Mouse (Mus musculus) v-Abl transformed pro-B cells (cell line): ENCODE measurements around the gene Cfap100.

ENCODE experiments used
- in situ Hi-C, 2 experiments: fragments of 400-800 bp; cut with MboI; formaldehyde crosslinking; loops; one replicate each; pipeline ENCODE4 v1.15.1; 2025; ENCODE audit not compliant: unreplicated experiment in 2 of 2

Cfap100 gene

DNA sequence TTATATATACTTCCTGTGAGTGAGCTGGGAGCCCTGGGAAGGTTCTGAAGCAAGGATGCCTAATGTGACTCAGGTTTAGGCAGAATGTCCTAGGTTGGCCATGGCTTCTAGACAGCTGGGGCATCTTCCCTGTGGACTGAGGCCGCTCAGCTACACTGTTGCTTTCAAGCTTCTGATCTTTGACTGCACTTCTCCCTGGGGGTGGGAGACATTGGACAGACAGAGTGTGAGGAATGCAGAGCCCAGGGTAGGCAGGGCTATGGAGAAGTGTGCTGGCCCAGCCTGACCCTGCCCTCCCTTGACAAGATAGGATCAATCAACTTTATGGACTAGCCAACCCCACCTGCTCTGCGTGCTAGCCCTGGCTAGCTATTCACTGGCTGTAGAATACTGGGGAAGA is 32.6 kb upstream of the Cfap100 start:
- in situ Hi-C loops: no loop called here

DNA sequence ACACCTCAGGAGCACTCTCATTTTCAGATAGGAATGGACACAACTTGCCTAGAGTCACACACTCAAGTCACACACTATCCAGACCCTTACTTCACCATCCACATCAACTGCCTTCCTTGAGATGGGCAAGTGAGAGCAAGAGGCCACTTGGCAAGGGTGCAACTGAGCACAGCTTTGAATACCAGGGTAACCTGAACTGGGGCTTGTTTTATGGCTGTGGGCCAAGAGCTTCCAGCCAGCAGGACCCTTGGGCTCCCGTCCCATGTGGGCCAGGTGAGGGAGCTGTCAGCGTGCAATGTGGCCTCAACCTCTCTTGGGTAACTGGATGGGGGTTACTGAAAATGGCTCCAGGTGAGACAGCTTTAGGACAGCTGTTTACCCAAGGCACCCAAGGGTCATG is 28.8 kb upstream of the Cfap100 start:
- in situ Hi-C loops: no loop called here

DNA sequence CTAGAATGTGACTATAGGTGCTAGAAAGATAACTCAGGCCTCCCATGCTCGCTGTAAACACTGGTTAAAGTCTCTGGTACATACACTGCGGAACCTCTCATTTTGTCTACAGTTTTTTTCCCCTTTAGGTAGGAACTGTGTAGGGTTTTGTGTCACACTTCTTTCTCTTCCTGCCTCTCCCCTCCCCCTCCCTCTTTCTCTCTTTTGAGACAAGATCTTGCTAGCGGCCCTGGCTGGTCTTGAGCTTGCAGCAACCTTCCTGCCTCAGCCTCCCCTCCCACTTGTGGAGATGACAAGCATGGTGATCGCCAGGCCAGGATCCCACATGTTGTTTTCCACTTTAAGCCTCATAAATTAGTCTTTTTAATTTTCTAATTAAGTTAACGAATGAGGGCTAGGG is 25.2 kb upstream of the Cfap100 start:
- in situ Hi-C loops: no loop called here

DNA sequence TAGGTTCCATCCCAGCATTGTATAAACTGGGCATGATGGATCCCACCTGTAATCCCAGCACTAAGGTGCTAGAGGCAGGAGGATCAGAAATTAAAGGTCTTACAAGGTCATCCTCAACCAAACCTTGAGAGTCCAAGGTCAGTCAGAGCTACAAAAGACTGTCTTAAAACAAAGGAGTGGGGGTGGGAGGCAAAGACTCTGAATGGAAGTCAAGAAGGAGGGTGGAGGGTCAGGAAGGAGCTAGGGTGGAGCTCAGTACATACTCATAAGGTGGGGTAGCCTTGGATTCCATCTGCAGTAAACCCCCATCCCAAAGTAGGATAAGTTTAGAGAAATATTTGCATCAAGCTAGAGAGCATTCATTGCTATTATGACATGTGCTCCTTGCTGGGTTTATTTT is 24.0 kb upstream of the Cfap100 start:
- in situ Hi-C loops: no loop called here

DNA sequence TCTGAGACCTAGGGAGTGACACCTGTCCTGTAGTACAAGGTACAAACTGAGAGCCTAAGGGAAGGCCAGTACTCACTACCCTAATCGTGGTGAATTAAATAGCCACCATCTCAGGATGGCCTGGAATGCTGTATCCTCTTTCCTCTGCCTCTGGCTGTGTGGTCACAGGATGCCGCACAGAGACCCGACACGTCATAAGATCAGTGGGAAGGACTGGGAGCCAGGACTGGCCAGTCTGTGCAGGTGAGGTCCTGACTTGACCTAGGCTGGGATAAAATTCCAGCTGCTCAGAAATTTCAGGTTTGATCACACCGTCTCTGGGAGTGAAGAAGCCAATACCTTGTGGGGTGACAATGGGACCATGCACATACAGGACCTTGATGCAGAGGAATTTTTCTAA is 22.9 kb upstream of the Cfap100 start:
- in situ Hi-C loops: no loop called here

DNA sequence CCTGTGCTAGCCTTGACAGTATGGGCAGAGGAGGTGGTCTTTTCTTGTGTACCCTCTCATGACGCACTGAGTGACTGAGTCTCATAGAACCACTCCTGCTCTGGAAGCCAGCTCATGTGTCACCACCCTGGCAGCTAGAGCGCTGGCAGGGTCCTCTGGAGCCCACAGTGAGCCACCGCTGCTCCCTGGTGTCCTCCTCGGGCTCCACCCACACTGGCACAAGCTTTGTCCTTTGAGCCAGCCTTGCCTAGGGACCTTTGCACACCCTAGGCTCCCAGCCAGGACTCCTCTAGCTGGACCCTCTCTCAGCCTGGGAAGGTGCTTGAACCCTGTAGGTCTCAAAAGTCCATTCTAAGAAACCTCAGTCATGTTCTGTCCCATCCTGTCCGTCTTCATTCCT is 22.1 kb upstream of the Cfap100 start:
- in situ Hi-C loops: no loop called here

DNA sequence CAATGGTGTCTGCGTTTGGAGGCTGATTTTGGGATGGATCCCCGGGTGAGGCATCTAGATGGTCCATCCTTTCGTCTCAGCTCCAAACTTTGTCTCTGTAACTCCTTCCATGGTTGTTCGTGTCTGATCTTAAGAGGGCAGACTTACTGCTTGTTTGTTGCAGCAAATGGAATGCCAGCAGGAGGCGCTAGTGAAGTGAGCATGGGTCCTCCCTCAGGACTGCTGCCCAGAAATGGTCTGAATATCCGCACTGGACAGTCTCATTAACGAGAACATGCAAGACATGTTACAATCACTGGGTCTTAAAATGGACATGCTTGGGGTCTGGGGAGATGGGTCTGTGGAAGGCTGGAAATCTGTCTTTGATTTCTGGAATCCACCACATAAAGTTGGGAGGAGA is 21.6 kb upstream of the Cfap100 start:
- in situ Hi-C loops: no loop called here

DNA sequence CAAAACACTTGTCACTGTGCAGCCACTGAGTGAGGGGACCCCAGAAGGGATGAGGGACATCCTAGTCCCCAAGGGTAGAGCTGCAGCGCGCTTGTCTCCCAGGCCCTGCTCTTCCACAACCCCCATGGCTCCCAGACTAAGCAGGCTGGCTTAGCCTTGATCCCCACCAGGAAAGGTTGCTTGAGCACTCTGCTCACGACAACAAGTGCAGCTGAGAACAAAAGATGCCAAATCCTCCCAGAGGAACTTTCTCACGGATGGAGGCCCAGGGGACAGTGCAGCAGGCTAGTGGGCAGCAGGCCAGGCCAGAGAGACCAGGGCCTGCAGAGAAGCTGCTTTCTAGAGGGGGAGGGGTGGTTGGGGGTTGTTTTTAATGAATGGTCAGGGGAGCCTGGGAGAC is 18.3 kb upstream of the Cfap100 start:
- in situ Hi-C loops: no loop called here

DNA sequence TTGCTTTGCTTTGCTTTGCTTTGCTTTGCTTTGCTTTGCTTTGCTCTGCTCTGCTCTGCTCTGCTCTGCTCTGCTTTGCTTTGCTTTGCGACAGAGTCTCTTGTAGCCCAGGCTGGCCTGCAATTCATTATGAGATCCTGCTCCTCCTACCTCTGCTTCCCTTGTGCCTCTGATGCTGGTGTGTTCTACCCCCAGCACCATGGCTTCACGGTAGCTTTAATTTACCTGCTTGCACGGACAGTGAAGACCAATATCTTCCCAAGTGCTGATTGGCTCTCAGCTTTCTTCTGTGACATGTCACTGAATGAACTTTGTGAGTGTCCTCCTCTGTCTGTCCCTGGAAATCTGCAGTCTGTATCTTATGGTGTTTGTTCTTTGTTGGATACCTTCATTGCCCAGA is 8.4 kb upstream of the Cfap100 start:
- in situ Hi-C loops: no loop called here

DNA sequence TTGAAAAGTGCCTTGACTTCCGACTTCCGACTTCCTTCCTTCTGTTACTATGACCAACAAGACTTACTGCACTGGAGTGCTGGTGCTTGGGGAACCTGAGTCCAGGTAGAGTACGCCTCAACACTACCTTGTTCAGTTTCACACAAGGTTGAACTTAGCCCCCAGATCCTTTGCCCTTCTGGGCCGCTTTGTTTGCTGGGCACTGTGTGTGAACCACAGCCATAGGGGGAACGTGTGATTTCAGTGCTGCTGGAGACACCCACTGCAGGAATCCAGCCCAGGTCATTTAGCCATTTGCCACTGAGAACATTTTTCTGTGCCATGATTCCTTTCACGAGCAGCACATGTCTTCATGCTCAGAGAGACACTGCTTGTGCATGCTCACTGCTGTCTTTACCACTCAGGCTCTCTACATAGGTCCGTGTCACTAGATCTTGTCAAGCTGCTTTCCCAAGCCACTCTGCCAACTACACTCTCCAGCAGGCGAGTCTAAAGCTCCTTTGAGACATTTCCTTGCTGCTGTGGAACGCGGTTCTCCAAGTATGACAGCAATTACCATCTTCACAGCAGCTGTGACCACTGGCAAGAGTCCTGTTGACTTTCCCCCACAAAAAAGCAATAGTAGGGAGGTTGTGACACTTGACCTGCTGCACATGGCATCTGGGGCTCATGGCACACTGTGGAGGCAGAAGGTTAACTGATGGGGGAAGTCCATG is 7.8 kb upstream of the Cfap100 start:
- in situ Hi-C loops: no loop called here

DNA sequence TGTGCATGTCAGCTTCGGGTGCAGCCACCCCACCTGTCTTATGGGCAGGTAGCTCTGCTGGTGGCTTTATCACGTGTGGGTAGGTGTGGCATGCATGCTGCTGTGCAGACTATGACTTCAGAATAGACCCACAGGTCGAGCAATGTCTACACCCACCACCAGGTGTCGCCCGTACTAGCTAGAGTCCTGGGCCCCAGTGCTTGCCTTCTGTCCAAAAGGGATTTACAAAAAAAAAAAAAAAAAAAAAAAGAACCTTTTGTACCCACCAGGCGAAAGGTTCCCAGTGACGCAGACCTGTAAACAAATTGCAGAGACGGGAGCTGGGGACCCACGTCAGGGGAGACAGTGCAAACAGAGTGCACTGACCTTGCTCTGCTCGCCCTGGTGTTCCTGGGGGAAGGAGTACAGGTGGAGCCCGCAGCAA is 6.6 kb upstream of the Cfap100 start:
- in situ Hi-C loops: no loop called here

DNA sequence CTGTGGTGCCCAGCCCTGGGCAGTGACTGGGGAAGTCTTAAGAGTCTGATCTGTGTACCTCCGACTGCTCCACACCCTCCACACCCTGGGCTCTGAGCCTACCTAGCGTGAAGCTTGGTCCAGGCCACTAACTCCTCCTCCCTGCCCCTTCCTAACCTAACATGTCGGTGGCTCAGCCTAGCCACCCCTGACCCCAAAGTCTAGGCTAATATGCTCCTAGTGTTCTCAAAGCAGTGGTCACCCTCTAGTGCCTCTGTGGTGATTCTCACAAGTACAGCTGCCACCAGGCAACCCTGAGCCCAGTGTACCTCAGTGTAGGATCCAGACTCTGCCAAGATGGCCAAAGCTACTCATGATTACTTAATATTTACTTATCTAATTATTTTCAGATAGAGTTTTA is 6.1 kb upstream of the Cfap100 start:
- in situ Hi-C loops: no loop called here

DNA sequence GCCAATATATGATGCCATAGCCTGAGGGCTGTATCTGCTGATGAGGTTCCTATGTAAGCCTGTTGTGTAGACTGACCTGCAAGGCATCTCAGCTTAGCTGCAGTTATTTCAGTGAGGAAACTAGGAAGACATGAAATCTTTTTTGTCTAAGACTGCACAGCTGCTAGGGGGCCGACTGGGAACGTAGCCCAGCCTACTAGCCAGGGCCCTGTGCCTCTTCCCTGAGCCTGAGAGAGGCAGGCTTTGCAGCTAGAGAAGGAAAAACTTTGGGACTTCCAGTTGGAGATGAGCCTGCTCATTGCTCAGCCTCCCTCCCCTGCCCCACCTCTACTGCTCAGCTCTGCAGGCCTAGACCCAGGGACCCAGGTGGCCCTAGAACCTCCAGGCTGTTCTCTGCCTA is 2.9 kb upstream of the Cfap100 start:
- in situ Hi-C loops: no loop called here

DNA sequence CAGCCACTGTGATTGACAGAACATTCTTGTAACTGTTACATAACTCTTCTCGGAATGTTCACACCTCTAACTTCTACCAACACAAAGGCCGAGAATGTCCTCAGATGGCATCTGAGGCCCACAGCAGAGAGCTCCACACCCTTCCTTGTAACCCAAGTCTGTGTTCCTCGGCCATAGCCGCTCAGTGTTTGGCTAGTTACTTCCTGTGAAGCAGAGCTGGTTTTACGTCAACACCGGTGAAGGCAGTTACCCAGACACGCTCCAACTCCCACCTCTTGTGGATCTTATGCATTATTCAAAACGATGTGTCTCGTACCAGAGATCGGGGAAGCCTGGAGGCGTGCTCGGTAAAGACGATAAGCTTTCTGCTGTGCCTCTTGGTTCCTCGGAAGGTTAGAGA is 1.3 kb upstream of the Cfap100 start:
- in situ Hi-C loops: no loop called here

DNA sequence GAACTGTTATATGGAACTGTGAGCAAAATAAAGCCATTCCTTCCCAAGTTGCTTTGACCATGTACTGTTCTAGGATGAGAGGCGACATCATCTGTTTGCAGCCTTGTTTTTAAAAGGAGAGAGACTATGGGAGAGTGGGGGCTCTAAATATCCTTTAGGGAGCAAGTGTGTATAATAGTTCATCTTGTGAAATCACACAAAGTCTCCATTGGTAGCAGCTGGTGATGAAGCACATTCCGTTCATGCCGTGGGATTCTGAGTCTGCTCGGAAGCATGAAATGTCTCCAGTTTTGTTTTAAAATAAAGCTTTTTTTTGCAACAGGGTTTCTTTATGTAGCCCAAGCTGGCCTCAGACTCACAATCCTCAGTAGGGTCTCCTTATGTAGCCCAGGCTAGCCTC is 2.6 kb downstream of the Cfap100 start:
- in situ Hi-C loops: no loop called here

DNA sequence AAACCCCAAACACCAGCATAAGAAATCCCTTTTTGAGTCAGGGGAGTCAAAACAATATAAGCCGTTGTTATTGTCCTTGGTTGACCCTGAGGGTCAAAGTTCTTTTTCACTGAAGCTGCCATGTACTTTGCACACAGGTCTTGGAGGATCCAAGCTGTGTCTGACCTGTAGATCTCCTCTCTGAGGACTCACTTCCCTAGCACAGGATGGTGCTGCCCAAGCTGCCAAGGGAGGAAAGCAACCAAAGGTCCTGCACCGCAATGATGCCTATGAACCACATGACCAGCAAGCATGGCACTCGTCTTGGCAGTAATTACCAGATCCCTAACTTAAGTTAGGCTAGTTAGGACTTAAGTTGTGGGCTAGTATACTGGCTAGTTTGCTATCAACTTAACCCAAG is 3.2 kb downstream of the Cfap100 start:
- in situ Hi-C loops: no loop called here

DNA sequence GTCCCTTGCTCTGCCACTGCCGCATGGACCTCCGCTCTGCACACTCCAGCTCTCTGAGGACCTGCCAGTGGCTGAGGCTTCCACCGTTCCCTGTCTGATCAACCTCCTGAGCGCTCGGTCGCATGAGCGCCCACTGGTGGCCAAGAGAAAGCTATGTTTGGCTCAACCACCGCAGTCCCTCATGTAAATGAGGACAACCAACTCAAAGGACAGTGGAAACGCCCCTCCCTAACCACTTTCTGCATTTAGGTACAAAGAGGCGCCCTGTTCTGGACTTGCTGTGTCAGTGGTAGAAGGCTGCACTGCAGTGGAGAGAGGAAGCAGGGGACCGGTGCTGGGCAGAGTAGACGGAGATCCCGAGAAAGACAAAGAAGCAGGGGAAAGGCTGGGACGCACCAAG is 6.0 kb downstream of the Cfap100 start:
- in situ Hi-C loops: no loop called here

DNA sequence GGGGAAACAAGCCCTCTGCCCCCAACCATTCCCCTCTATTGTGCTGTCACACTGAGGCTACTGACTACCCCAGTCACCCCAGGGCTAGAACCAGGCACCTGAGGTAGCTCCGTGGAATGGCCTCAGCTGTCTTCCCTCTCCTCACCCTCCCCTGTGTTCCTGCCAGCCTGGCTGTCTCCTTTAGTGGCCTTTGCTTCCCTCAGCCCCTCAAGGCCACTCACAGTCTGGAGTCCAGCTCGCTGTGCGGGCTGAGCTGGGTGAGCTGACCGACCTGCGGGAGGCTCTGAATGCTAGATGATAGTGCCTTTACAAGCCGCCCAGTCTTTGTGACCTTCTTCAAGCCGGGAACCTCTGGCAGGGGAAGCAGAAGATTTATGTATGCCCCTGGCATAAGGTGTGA is 16.7 kb downstream of the Cfap100 start:
- in situ Hi-C loops: no loop called here

DNA sequence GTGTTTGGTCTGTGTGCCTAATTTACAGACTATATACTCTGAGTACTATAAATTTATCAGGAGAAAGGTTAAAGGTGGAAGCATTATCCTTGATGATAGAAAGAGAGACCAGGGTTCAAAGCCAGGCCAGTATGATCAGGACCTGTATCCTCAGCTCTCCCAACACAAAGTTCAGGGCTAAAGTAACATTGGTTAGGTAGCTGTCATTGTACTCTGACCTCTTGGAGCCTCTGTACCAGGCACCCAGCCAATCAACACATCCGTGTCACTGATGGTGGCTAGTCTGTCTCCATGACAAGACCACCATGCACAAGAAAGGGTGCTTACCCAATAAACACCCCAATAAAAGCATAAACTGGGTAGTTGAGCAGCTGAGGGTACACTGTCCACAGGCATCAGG is 17.6 kb downstream of the Cfap100 start:
- in situ Hi-C loops: no loop called here

DNA sequence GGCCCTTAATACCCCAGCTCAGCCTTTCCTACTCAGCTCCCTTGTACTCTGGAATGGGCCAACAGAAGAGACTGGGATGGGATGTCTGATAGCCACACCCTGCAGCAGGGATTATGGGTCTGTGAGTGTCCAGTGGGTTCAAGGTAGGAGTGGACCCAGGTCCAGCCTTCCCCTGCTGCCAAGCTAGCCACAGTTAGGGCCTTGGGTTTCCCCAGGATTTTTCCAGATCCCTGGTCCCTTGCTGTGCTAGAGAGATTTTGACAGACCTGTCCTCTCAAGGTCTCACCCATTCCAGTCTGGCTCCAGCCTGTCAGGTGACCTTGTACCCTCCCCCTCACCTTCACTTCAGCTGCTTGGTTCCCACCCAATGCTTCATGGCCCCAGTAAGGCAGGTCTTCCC is 20.0 kb downstream of the Cfap100 start:
- in situ Hi-C loops: no loop called here

DNA sequence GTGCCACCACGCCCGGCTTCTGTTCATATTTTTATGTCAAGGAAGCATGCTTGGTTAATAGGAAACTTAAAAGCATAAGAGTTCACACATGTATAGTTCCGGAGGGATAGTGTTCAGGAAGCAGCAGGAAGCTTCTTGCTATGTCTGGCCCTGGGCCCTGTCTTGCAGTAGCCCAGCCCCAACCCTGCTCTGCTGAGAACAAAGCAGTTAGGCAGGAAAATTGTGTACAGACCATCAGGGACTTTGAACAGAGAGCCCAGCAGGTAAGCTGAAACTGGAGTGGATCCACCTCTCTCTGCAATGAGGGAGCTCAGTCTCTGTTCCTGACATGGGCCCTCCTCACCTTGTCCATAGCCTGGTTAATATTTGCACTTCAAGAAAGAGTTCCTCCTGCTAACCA is 31.3 kb downstream of the Cfap100 start:
- in situ Hi-C loops: no loop called here

DNA sequence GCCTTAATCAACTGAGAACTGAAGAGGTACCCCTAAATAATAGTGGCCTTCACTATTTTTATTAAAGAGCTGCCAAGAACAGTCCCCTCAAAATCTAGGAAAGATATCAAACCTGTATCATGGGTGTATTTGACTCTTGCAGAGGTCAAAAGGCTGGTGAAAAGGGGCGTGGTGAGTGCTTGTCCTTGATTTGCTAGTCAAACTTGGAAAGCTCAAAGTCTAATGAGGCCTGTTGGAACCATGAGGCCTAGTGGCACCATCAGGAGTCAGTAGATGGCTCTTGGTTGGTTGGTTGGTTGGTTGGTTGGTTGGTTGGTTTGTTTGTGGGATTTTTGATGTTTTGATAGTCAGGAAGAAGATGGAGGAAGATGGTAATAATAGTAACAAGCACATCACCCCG is 32.8 kb downstream of the Cfap100 start:
- in situ Hi-C loops: no loop called here

DNA sequence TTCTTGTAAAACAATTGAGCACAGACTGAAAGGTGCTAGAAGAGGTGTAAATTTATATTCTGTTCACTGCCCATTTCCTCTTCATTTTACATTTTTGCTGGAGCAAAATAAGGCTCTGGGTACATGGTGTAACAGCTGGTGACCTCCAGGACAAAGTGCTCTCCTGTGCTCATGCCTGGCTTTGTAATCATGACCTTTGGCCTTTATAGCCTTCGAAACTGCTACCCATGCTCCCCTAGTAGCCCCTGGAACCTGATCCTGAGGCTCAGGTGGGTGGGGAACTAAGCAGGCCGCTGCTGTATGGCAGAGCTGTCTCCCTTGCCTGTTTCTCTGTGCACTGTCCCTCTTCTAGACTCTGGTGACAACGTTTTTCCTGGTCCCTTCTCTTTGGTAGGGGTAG is 34.6 kb downstream of the Cfap100 start:
- in situ Hi-C loops: no loop called here
